Mouse (Mus musculus): ENCODE measurements around the gene Gm12166.
"Not testable (repeated sequence)": the region's sequence is repeated elsewhere in the genome, so short reads cannot be mapped to it uniquely, and the experiment has no call there.

Gene Gm12166

GRCm38 (mm10) chr11:46052105-46052659 is at the start of gene Gm12166:
Gene Gm12166 (minus strand): TSS chr11:46052321.
- DNase-seq (ENCODE audit: low read depth, low spot score) = not testable (repeated sequence)

DNA sequence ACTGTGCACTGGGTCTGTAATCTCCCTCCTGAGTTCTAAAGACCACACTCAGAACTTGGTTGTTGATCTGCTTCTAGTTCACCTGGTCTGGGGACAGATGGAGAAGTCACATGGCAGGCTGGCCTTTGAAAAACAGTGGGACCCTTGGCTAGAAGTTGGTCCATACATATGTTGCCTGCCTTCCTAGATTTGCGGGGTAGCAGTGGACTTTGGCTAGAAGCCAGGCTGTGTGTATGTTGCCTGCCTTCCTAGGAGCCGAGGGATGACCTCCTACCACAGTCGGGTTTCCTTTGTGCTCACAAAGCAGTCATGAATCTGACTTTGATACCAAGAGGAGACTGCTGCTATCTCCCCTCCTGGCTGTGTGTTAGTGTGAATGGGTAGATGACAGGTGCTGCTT is 44.9 kb upstream of the Gm12166 start:
- no peak for DNase-seq (ENCODE audit: low read depth, low spot score)

DNA sequence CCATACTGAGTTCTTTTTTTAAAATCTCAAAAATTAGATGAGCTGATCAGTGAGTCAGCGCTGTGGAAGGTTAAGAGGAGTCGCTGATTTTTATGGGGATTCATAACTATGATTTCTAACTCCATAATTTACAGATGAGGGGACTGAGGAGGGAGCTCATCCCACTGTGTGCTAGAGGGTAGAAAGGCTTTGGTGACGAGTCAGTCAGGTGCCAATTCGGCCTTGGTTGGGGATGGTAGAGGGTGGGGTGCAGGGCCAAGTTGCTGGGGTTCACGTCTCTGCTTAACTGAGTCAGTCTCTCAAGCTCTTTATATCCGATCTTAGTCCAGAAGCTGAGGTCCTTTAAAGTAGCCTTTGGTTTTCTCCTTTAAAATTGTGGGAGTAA is 44.1 kb upstream of the Gm12166 start:
- no peak for DNase-seq (ENCODE audit: low read depth, low spot score)

GRCm38 (mm10) chr11:46095477-46096264 is 43.5 kb upstream of the Gm12166 start:
- no peak for DNase-seq (ENCODE audit: low read depth, low spot score)

DNA sequence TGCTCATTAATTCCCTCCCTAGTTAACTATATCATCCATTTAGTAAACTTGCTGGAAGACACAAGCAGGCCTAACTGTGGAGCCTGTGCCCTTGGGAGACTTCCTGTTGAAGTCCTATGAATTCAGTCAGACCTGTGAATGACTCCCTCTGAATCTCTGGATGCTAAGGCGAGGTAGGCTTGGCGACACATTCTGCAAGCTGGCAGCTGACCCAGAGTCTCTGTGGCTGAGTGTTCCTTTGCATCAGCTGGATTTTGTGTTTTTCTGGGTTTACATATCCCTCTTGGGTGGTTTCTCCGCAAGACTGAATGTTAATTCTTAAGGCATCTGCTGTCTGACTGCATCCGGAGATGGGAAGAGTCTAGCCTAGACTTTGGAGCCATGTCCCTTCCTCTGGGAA is 40.0 kb upstream of the Gm12166 start:
- DNase-seq (ENCODE audit: low read depth, low spot score) = peak; percentile 35

GRCm38 (mm10) chr11:46090951-46091667 is 39.0 kb upstream of the Gm12166 start:
- DNase-seq (ENCODE audit: low read depth, low spot score) = no peak

DNA sequence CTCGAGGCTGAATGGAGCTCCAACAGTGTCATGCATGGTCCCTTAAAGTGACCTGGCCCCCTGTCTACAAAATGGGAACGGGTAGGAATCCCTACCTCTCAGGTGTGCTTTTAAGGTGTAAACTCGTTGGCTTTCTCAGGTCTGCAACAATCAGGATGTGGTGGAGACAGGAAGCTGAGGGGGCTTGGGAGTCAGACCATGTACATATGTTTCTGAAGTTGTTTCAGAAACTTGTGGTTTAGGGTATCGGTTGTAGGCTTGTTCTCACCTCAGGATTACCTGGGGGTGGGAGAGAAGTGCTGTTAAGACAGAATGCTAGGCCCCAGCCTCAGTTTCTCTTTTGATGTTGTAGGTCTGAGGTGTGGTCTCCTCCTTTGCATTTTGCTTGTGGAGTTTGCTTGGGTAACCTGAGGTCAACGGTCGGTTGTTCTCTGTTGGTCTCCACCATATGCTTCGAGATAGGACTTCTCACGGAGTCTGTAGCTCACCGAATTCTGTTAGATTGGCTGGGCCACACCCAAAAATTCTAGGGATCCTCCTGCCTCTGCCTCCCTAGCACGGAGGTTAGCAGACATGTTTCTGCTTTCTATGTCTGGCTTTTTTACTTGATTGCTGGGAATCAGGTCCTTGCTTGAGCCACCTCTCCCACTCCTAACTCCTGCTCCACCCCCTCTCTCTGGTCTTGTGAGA is 38.1 kb upstream of the Gm12166 start:
- no peak for DNase-seq (ENCODE audit: low read depth, low spot score)

DNA sequence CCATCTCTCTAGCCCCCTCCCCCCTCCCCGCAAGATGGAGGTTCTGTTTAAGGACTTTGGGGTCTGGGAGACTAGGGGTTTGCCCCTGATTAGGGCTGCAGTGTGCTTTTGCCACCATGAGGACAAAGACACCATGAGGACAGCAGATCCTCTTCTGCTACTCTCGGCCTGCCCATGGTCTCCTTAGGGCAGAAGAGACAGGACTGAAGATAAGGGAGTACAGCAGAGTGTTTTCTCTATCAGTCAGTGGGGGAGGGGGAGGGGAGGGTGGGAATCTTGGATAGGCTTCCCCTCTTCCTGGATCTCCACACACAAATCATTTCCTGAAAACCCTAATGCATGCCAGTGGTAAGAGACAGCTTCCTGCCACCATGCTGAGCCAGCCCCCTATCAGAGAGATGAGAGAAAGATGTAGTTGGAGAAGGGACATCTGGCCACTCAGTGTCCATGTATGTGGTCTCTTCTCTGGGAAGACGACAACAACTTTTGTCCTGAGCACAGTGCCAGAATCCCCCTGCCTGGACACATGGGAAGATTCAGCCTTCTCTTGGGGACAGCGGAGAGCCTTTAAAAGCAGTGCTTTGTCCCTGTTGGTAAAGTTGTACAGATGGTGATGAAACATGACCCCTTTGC is 37.1 kb upstream of the Gm12166 start:
- DNase-seq (ENCODE audit: low read depth, low spot score) = no peak

DNA sequence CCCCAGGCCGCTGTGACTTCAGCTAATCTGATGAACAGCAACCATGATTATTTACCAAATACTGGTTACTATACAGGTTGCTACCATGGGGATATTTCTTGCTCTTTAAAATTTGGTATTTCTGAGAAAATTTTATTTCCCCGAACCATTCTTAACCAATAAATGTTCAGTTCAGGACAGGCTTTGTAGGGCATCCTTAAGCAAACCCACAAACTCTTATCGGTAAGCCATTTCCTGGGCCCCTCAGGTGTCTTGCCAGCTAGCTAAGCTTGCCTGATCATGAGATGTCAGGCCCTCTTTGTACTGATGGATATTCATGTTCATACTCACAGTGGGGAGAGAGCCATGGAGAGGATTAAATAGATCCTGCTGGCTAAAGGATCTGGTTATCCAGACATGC is 34.3 kb upstream of the Gm12166 start:
- no peak for DNase-seq (ENCODE audit: low read depth, low spot score)

DNA sequence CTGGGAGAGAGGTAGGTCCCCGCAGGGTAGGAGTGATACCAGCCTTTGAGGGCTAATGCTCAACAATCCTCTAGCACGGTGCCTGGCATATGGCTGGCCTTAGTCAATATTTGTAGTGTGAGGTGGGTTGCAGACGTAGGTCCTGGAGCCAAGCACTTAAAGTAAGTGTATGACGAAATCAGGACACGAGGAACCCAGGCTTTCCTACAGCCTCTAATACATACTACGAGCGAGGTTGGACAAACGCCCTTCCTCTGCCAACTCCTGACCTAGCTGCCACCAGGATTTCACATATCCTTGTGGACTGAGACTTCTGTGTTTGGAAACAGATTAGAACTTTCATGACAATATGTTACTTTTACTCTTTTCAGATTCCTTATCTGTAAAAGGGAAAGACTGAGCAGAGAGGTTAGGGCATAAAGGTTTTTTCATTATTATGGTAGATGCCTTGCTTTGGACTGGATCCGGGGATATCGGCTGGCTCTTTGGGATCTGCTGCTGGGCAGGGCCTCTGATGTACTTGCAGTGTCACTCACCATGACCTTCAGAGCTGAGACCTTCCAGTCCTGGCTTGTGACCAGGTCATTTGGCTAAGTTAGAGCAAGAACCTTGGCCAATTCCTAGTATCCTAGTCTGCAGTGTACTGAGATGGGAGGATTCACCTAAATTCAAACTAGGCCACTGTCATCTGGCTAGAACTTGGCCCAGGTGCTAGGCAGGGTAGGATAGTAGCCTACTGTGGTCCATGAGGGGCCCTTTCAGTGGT is 33.5 kb upstream of the Gm12166 start:
- DNase-seq (ENCODE audit: low read depth, low spot score) = no peak

- no peak for DNase-seq (ENCODE audit: low read depth, low spot score)
Measured at GRCm38 (mm10) chr11:46084568-46084967, 32.4 kb upstream of the Gm12166 start.

- DNase-seq (ENCODE audit: low read depth, low spot score) = no peak
Measured at GRCm38 (mm10) chr11:46083835-46084444, 31.8 kb upstream of the Gm12166 start.

- DNase-seq (ENCODE audit: low read depth, low spot score) = no peak
Measured at GRCm38 (mm10) chr11:46083405-46083804, 31.3 kb upstream of the Gm12166 start.

DNA sequence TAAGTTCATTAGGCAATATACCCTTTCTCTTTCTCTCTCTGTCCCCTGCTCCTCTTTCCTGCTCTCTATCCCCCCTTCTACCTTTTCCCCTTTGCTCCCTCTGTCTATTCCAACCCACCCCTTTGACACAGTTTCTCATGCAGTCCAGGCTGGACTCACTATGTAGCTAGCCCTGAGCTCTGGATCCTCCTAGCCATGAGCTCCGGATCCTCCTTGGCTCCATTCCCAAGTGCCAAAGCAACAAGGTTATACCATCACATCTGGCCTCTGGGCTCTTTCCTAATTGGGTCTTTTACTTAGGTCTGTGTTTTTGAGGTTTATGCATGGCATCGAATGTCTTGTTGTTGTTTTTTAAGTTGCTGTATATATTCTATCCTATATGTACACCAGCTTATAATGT is 29.0 kb upstream of the Gm12166 start:
- DNase-seq (ENCODE audit: low read depth, low spot score) = no peak

GRCm38 (mm10) chr11:46077732-46078375 is 25.7 kb upstream of the Gm12166 start:
- DNase-seq (ENCODE audit: low read depth, low spot score) = no peak

DNA sequence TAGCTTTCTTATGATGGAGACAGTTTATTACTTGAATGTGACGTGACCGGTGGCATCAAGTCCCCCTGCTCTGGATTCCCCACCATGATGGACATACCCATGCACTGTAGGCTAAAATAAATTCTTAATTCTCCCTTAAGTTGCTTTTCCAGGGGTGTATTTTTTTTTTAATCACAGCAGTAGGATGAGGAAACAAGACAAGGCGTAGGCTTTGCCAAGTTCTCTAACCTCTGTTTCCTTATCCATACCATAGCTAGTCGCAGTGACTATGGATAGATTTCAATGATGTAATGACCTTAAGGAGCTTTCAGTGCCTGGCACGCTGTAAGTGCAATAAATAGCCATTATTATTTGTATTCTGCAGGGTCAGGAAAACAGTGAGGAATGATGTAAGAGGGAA is 25.2 kb upstream of the Gm12166 start:
- DNase-seq (ENCODE audit: low read depth, low spot score) = no peak

GRCm38 (mm10) chr11:46076442-46077158 is 24.5 kb upstream of the Gm12166 start:
- no peak for DNase-seq (ENCODE audit: low read depth, low spot score)

DNA sequence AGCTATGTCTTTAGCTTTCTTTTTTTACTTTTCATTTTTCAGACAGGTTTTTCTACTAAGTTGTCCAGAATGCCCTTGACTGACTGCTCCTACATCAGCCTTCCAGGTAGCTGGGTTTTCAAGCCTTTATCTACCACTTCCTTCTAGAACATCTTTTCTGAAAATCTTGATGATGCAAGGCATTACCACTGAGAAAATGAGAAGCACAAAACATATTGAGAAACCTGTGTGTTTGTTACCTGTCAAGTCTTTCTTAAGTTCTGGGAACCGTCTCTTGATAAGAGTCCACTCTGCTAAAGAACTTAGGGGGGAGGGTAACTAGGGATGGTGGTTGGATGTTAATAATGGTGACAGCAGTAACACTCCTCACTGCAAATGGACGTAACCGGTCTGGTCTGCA is 23.4 kb upstream of the Gm12166 start:
- no peak for DNase-seq (ENCODE audit: low read depth, low spot score)

All from telencephalon, adult 2 months (tissue).